Mouse (Mus musculus) naive thymus-derived CD4-positive, alpha-beta T cell, adult 2 months (primary cell): ENCODE measurements at regions not wholly inside any gene's neighbourhood (a gene's known extent, or its start where the extent isn't known, plus 50 kb on each side); places are given as distances from the start of the nearest gene placed in this dataset.

Source experiments
- DNase-seq: peaks from one replicate; pipeline ENCODE4 v3.0.0-alpha.2; 2011; ENCODE audit warnings: low read depth

- no peak for DNase-seq
These were observed 95.5 kb downstream of the Psat1 start for GRCm38 (mm10) chr19:15851622-15852021.

GRCm38 (mm10) chr19:15850722-15851121 is 96.4 kb downstream of the Psat1 start:
- no peak for DNase-seq

GRCm38 (mm10) chr19:15849235-15849634 is 97.9 kb downstream of the Psat1 start:
- no peak for DNase-seq

GRCm38 (mm10) chr19:15838327-15838726 is 108.8 kb downstream of the Psat1 start:
- no peak for DNase-seq

- no peak for DNase-seq
These were observed 109.4 kb downstream of the Psat1 start for GRCm38 (mm10) chr19:15837715-15838175.

- no peak for DNase-seq
These were observed 110.0 kb downstream of the Psat1 start for GRCm38 (mm10) chr19:15836956-15837714.

- no peak for DNase-seq
These were observed 110.8 kb downstream of the Psat1 start for GRCm38 (mm10) chr19:15836201-15836955.

GRCm38 (mm10) chr19:15830385-15830784 is 116.8 kb downstream of the Psat1 start:
- DNase-seq: no peak

- DNase-seq: no peak
These were observed 118.0 kb downstream of the Psat1 start for GRCm38 (mm10) chr19:15829158-15829557.

- DNase-seq: no peak
These were observed 119.0 kb downstream of the Psat1 start for GRCm38 (mm10) chr19:15827990-15828705.

- DNase-seq: no peak
These were observed 119.8 kb downstream of the Psat1 start for GRCm38 (mm10) chr19:15827120-15827989.

- no peak for DNase-seq
These were observed 123.3 kb downstream of the Psat1 start for GRCm38 (mm10) chr19:15823688-15824371.

GRCm38 (mm10) chr19:15820020-15820419 is 127.1 kb downstream of the Psat1 start:
- DNase-seq: no peak

GRCm38 (mm10) chr19:15815166-15815565 is 132.0 kb downstream of the Psat1 start:
- no peak for DNase-seq

- no peak for DNase-seq
These were observed 138.1 kb downstream of the Psat1 start for GRCm38 (mm10) chr19:15809008-15809407.

- DNase-seq: no peak
These were observed 139.5 kb downstream of the Psat1 start for GRCm38 (mm10) chr19:15807681-15808080.

GRCm38 (mm10) chr19:15803131-15803889 is 143.8 kb downstream of the Psat1 start:
- no peak for DNase-seq

GRCm38 (mm10) chr19:15802641-15803040 is 144.5 kb downstream of the Psat1 start:
- no peak for DNase-seq

- peak; percentile 43 for DNase-seq
These were observed 145.2 kb downstream of the Psat1 start for GRCm38 (mm10) chr19:15801811-15802486.
